Mouse (Mus musculus): ENCODE measurements at regions not wholly inside any gene's neighbourhood (a gene's known extent, or its start where the extent isn't known, plus 50 kb on each side); places are given as distances from the start of the nearest gene placed in this dataset.
"Not testable (repeated sequence)": the region's sequence is repeated elsewhere in the genome, so short reads cannot be mapped to it uniquely, and the experiment has no call there.

GRCm38 (mm10) chr7:64101679-64102078 is 52.0 kb upstream of the Trpm1 start:
- Histone ChIP-seq H3K36me3 (replicated peaks; ENCODE audit: control insufficient read depth, insufficient read depth, low read depth, low read length) (no peaks in the 10 kb centered on the region), H3K4me1 (ENCODE audit: control insufficient read depth, insufficient read depth, low read length) (no peaks in the 10 kb centered on the region), H3K4me3 (ENCODE audit: low read depth, low read length) (no peak overlapping the region), H3K9ac (replicated peaks; ENCODE audit: low read length) (no peak overlapping the region), H3K27me3 (ENCODE audit: control insufficient read depth, insufficient read depth, low read length) (no peaks in the 10 kb centered on the region), H3K9me3 (replicated peaks; ENCODE audit: control insufficient read depth, low read length) (no peaks in the 10 kb centered on the region), H3K4me2 (ENCODE audit: low read depth, low read length) (no peak overlapping the region), H3K27ac (replicated peaks; ENCODE audit: low read depth, low read length) (no peak overlapping the region)
- 96% methylated on average over 1 of the region's 1 CpGs for WGBS
- DNase-seq (ENCODE audit: low spot score) (no peak), ATAC-seq (replicated peaks; ENCODE audit: insufficient number of reproducible peaks, low FRiP score, low TSS enrichment, low read depth) (no peak)

DNA sequence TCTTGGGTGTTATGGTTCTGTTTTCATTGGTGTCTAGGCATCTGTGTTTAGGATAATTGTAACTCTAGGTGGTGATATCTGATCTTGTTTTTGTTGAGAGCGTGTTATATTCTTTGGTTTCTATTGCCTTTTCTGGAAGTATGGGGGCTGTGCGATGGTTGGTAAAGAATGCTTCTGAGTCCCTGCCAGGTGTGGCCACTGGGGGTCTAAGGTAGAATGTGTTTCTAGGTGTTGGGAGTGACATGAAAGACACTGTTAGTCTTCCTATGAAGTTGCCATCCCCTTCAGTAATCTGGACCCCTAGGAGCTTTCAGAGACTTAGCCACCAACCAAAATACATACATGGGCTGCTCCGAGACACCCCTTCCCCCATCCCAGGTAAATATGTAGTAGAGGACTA is 54.0 kb upstream of the Trpm1 start:
- H3K4me1 ChIP-seq (ENCODE audit: control insufficient read depth, insufficient read depth, low read length), result no peaks in the 10 kb centered on the region
- no peak for ATAC-seq (replicated peaks; ENCODE audit: insufficient number of reproducible peaks, low FRiP score, low TSS enrichment, low read depth)
- H3K4me2 ChIP-seq (ENCODE audit: low read depth, low read length), result no peak overlapping the region
- 84% methylated on average over 3 of the region's 3 CpGs for WGBS
- H3K9me3 ChIP-seq (replicated peaks; ENCODE audit: control insufficient read depth, low read length), result no peaks in the 10 kb centered on the region
- H3K9ac ChIP-seq (replicated peaks; ENCODE audit: low read length), result no peak overlapping the region
- H3K4me3 ChIP-seq (ENCODE audit: low read depth, low read length), result no peak overlapping the region
- DNase-seq (ENCODE audit: low spot score), result no peak
- no peaks in the 10 kb centered on the region for H3K27me3 ChIP-seq (ENCODE audit: control insufficient read depth, insufficient read depth, low read length)
- no peaks in the 10 kb centered on the region for H3K36me3 ChIP-seq (replicated peaks; ENCODE audit: control insufficient read depth, insufficient read depth, low read depth, low read length)
- H3K27ac ChIP-seq (replicated peaks; ENCODE audit: low read depth, low read length), result no peak overlapping the region

- Histone ChIP-seq H3K4me1 (ENCODE audit: control insufficient read depth, insufficient read depth, low read length) (no peaks in the 10 kb centered on the region), H3K27me3 (ENCODE audit: control insufficient read depth, insufficient read depth, low read length) (no peaks in the 10 kb centered on the region), H3K4me2 (ENCODE audit: low read depth, low read length) (no peak overlapping the region), H3K27ac (replicated peaks; ENCODE audit: low read depth, low read length) (no peak overlapping the region), H3K9me3 (replicated peaks; ENCODE audit: control insufficient read depth, low read length) (no peaks in the 10 kb centered on the region), H3K36me3 (replicated peaks; ENCODE audit: control insufficient read depth, insufficient read depth, low read depth, low read length) (no peaks in the 10 kb centered on the region), H3K4me3 (ENCODE audit: low read depth, low read length) (no peak overlapping the region), H3K9ac (replicated peaks; ENCODE audit: low read length) (no peak overlapping the region)
- 74% methylated on average over 1 of the region's 1 CpGs for WGBS
- DNase-seq (ENCODE audit: low spot score) (no peak), ATAC-seq (replicated peaks; ENCODE audit: insufficient number of reproducible peaks, low FRiP score, low TSS enrichment, low read depth) (no peak)
These were observed 63.6 kb upstream of the Trpm1 start for GRCm38 (mm10) chr7:64090067-64090466.

- Histone ChIP-seq H3K4me1 (ENCODE audit: control insufficient read depth, insufficient read depth, low read length) (no peaks in the 10 kb centered on the region), H3K27ac (replicated peaks; ENCODE audit: low read depth, low read length) (no peak overlapping the region), H3K9me3 (replicated peaks; ENCODE audit: control insufficient read depth, low read length) (no peaks in the 10 kb centered on the region), H3K4me2 (ENCODE audit: low read depth, low read length) (no peak overlapping the region), H3K36me3 (replicated peaks; ENCODE audit: control insufficient read depth, insufficient read depth, low read depth, low read length) (no peaks in the 10 kb centered on the region), H3K4me3 (ENCODE audit: low read depth, low read length) (no peak overlapping the region), H3K27me3 (ENCODE audit: control insufficient read depth, insufficient read depth, low read length) (no peaks in the 10 kb centered on the region), H3K9ac (replicated peaks; ENCODE audit: low read length) (no peak overlapping the region)
- ATAC-seq (replicated peaks; ENCODE audit: insufficient number of reproducible peaks, low FRiP score, low TSS enrichment, low read depth), result no peak
- WGBS, result 84% methylated on average over 5 of the region's 5 CpGs
- DNase-seq (ENCODE audit: low spot score), result no peak
These were observed 64.6 kb upstream of the Trpm1 start for GRCm38 (mm10) chr7:64089034-64089433.

GRCm38 (mm10) chr7:64083978-64084377 is 69.7 kb upstream of the Trpm1 start:
- H3K27ac ChIP-seq (replicated peaks; ENCODE audit: low read depth, low read length); H3K9ac ChIP-seq (replicated peaks; ENCODE audit: low read length); ATAC-seq (replicated peaks; ENCODE audit: insufficient number of reproducible peaks, low FRiP score, low TSS enrichment, low read depth); H3K27me3 ChIP-seq (ENCODE audit: control insufficient read depth, insufficient read depth, low read length); H3K36me3 ChIP-seq (replicated peaks; ENCODE audit: control insufficient read depth, insufficient read depth, low read depth, low read length); DNase-seq (ENCODE audit: low spot score); H3K4me1 ChIP-seq (ENCODE audit: control insufficient read depth, insufficient read depth, low read length); H3K9me3 ChIP-seq (replicated peaks; ENCODE audit: control insufficient read depth, low read length); H3K4me2 ChIP-seq (ENCODE audit: low read depth, low read length); H3K4me3 ChIP-seq (ENCODE audit: low read depth, low read length): not testable (repeated sequence)
- 88% methylated on average over 1 of the region's 1 CpGs for WGBS

- H3K27me3 ChIP-seq (ENCODE audit: control insufficient read depth, insufficient read depth, low read length), result no peaks in the 10 kb centered on the region
- H3K27ac ChIP-seq (replicated peaks; ENCODE audit: low read depth, low read length), result no peak overlapping the region
- H3K4me3 ChIP-seq (ENCODE audit: low read depth, low read length), result no peak overlapping the region
- DNase-seq (ENCODE audit: low spot score) (no peak), ATAC-seq (replicated peaks; ENCODE audit: insufficient number of reproducible peaks, low FRiP score, low TSS enrichment, low read depth) (no peak)
- H3K36me3 ChIP-seq (replicated peaks; ENCODE audit: control insufficient read depth, insufficient read depth, low read depth, low read length), result no peaks in the 10 kb centered on the region
- H3K4me1 ChIP-seq (ENCODE audit: control insufficient read depth, insufficient read depth, low read length), result no peaks in the 10 kb centered on the region
- no peak overlapping the region for H3K4me2 ChIP-seq (ENCODE audit: low read depth, low read length)
- H3K9me3 ChIP-seq (replicated peaks; ENCODE audit: control insufficient read depth, low read length), result no peaks in the 10 kb centered on the region
- WGBS, result 82% methylated on average over 5 of the region's 5 CpGs
- no peak overlapping the region for H3K9ac ChIP-seq (replicated peaks; ENCODE audit: low read length)
These were observed 71.0 kb upstream of the Trpm1 start for GRCm38 (mm10) chr7:64082651-64083050.

GRCm38 (mm10) chr7:64082201-64082600 is 71.4 kb upstream of the Trpm1 start:
- no peak overlapping the region for H3K9ac ChIP-seq (replicated peaks; ENCODE audit: low read length)
- H3K4me1 ChIP-seq (ENCODE audit: control insufficient read depth, insufficient read depth, low read length), result no peaks in the 10 kb centered on the region
- DNase-seq (ENCODE audit: low spot score), result no peak
- no peak for ATAC-seq (replicated peaks; ENCODE audit: insufficient number of reproducible peaks, low FRiP score, low TSS enrichment, low read depth)
- WGBS, result 87% methylated on average over 3 of the region's 3 CpGs
- no peaks in the 10 kb centered on the region for H3K9me3 ChIP-seq (replicated peaks; ENCODE audit: control insufficient read depth, low read length)
- no peak overlapping the region for H3K4me3 ChIP-seq (ENCODE audit: low read depth, low read length)
- H3K27me3 ChIP-seq (ENCODE audit: control insufficient read depth, insufficient read depth, low read length), result no peaks in the 10 kb centered on the region
- no peak overlapping the region for H3K4me2 ChIP-seq (ENCODE audit: low read depth, low read length)
- H3K27ac ChIP-seq (replicated peaks; ENCODE audit: low read depth, low read length), result no peak overlapping the region
- no peaks in the 10 kb centered on the region for H3K36me3 ChIP-seq (replicated peaks; ENCODE audit: control insufficient read depth, insufficient read depth, low read depth, low read length)

DNA sequence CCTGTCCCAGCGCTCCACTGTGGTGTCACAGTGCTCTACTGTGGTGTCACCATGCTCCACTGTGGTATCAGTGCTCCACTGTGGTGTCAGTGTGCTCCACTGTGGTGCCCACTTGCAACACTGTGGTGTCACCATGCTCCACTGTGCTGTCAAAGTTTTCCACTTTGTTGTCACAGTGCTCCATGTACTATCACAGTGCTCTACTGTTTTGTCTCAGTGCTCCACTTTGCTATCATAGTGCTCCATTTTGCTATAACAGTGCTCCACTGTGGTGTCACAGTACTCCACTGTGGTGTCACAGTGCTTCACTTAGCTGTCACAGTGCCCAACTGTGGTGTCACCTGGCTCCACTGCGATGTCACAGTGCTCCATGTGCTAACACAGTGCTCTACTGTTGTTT is 72.0 kb upstream of the Trpm1 start:
- Histone ChIP-seq H3K27ac (replicated peaks; ENCODE audit: low read depth, low read length) (no peak overlapping the region), H3K9ac (replicated peaks; ENCODE audit: low read length) (no peak overlapping the region), H3K4me2 (ENCODE audit: low read depth, low read length) (no peak overlapping the region), H3K36me3 (replicated peaks; ENCODE audit: control insufficient read depth, insufficient read depth, low read depth, low read length) (no peaks in the 10 kb centered on the region), H3K4me3 (ENCODE audit: low read depth, low read length) (no peak overlapping the region), H3K27me3 (ENCODE audit: control insufficient read depth, insufficient read depth, low read length) (no peaks in the 10 kb centered on the region), H3K9me3 (replicated peaks; ENCODE audit: control insufficient read depth, low read length) (no peaks in the 10 kb centered on the region), H3K4me1 (ENCODE audit: control insufficient read depth, insufficient read depth, low read length) (no peaks in the 10 kb centered on the region)
- WGBS, result 61% methylated on average over 2 of the region's 2 CpGs
- DNase-seq (ENCODE audit: low spot score) (no peak), ATAC-seq (replicated peaks; ENCODE audit: insufficient number of reproducible peaks, low FRiP score, low TSS enrichment, low read depth) (no peak)

- H3K4me3 ChIP-seq (ENCODE audit: low read depth, low read length), result no peak overlapping the region
- no peaks in the 10 kb centered on the region for H3K36me3 ChIP-seq (replicated peaks; ENCODE audit: control insufficient read depth, insufficient read depth, low read depth, low read length)
- WGBS, result 75% methylated on average over 2 of the region's 2 CpGs
- DNase-seq (ENCODE audit: low spot score) (no peak), ATAC-seq (replicated peaks; ENCODE audit: insufficient number of reproducible peaks, low FRiP score, low TSS enrichment, low read depth) (no peak)
- H3K27me3 ChIP-seq (ENCODE audit: control insufficient read depth, insufficient read depth, low read length), result no peaks in the 10 kb centered on the region
- H3K27ac ChIP-seq (replicated peaks; ENCODE audit: low read depth, low read length), result no peak overlapping the region
- no peaks in the 10 kb centered on the region for H3K4me1 ChIP-seq (ENCODE audit: control insufficient read depth, insufficient read depth, low read length)
- H3K9ac ChIP-seq (replicated peaks; ENCODE audit: low read length), result no peak overlapping the region
- no peak overlapping the region for H3K4me2 ChIP-seq (ENCODE audit: low read depth, low read length)
- no peaks in the 10 kb centered on the region for H3K9me3 ChIP-seq (replicated peaks; ENCODE audit: control insufficient read depth, low read length)
These were observed 72.6 kb upstream of the Trpm1 start for GRCm38 (mm10) chr7:64081019-64081418.

Measured in embryonic facial prominence, embryonic 11.5 days (tissue).